Mouse (Mus musculus) G1E (cell line): Measurements from ENCODE around the gene Mmp25. TPM values are rescaled to one million over a fixed set of nuclear protein-coding genes. Genes with fewer than 3 reads are reported as not detected.

Experiments used
- ATAC-seq: 2 replicates; pipeline ENCODE4 v1.8.0; 2016; ENCODE audit warnings: mild to moderate bottlenecking; ENCODE audit not compliant: insufficient number of reproducible peaks, poor library complexity, low FRiP score, severe bottlenecking; ENCODE audit errors: extremely low read depth
- DNase-seq: peaks from one replicate; pipeline ENCODE4 v3.0.0; 2012; ENCODE audit warnings: low spot score
- H3K27me3 ChIP-seq: 2 replicates; pipeline ENCODE4 v1.6.1; 2012; ENCODE audit warnings: mild to moderate bottlenecking, low read length, inconsistent platforms; ENCODE audit not compliant: insufficient read depth
- H3K36me3 ChIP-seq: replicated peaks from 2 replicates; pipeline ENCODE3; 2012; ENCODE audit warnings: mild to moderate bottlenecking, inconsistent platforms
- H3K4me1 ChIP-seq: 2 replicates; pipeline ENCODE4 v1.6.1; 2012; ENCODE audit warnings: low read depth, low read length, inconsistent platforms, mixed read lengths; ENCODE audit not compliant: insufficient read depth
- H3K4me3 ChIP-seq: 2 replicates; pipeline ENCODE4 v1.5.1; 2012; ENCODE audit warnings: low read depth, mild to moderate bottlenecking, inconsistent platforms, low read length, moderate library complexity, mixed read lengths
- H3K9me3 ChIP-seq: replicated peaks from 2 replicates; pipeline ENCODE4 v1.6.1; 2012; ENCODE audit warnings: inconsistent platforms
- CTCF ChIP-seq: IDR thresholded peaks from 2 replicates; pipeline ENCODE4 v1.5.1; 2012; ENCODE audit warnings: low read depth, low read length, inconsistent platforms, mixed read lengths
- GATA1 ChIP-seq: IDR thresholded peaks from 2 replicates; pipeline ENCODE4 v1.6.1; 2012; ENCODE audit warnings: borderline replicate concordance, low read length, inconsistent platforms, mixed read lengths
- GATA2 ChIP-seq: IDR thresholded peaks from 2 replicates; pipeline ENCODE4 v1.6.1; 2012; ENCODE audit warnings: low read depth, low read length, inconsistent platforms, borderline replicate concordance
- POLR2AphosphoS5 ChIP-seq: IDR thresholded peaks from 2 replicates; pipeline ENCODE4 v1.6.1; 2012; ENCODE audit warnings: low read depth, low read length, inconsistent platforms; ENCODE audit not compliant: insufficient replicate concordance
- TAL1 ChIP-seq: conservative IDR thresholded peaks from 2 replicates; pipeline ENCODE4 v1.6.1; 2012; ENCODE audit warnings: low read depth, low read length, inconsistent platforms, mixed read lengths
- polyA plus RNA-seq: library from polyadenylated mRNA; stranded (reverse); fragments of >175 nt; gene quantifications from 2 replicates; pipeline ENCODE4 v1.2.3, GENCODE M21; 2012
- total RNA-seq, 2 experiments: library from RNA; stranded (forward) in 1 of 2; stranded (reverse) in 1 of 2; fragments of 200-1000 nt in 1 of 2; fragments of >200 nt in 1 of 2; fragmentation: Nextera tagmentation in 1 of 2; gene quantifications; 2 replicates each; pipeline ENCODE4 v1.2.3; 2014 to 2017

Gene Mmp25
- total and polyA plus RNA-seq, 3 experiments: 0.11 TPM; not detected in 2

DNA sequence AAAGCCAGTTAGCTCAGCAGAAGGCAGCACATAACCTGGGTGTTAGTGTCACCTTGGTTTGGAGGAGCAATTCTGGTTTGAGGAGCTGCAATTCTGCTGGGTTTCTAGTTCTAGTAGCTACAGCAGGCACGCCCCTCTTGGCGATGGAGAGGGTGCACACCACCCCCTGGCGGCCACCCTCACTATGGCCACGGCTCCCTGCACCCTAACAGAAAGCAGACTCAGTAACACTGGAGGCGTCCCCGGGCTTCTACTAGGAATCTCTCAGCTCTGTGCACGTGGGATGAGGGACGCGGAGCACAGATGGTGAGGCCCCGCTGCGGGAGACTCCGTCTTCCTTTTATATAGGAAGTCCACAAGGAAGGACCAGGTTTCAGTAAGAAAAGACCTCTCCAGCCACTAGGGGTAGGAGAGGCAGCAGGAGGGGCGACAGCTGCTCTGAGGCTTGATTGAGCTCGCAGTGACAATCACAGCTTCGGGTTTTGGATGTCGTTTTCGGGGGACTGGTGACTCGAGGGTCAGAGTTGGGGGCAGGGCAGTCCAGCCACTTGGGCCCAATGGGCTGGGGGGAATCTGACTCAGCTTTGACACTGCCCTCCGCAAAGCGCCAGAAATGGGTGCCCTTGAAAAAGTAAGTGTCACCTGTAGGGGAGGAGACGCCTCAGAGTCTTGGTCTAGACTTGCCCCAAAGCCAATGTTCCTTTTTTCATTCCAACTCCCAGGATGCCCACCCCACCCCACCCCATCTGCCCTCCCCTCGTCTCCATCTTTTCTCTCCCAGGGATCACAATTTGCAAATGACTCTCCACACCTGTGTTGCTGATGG lies 14.7 kb downstream of the Mmp25 start:
- no peaks in the 10 kb centered on the region for H3K36me3 ChIP-seq
- H3K9me3 ChIP-seq: no peaks in the 10 kb centered on the region
- TF ChIP-seq POLR2AphosphoS5 (no peak), CTCF (peak; percentile 72)
- H3K27me3 ChIP-seq: peaks cover 25% of the 10 kb centered on the region
- peak; percentile 78 for ATAC-seq
- no peak overlapping the region for H3K4me3 ChIP-seq
- peak; percentile 66 for DNase-seq
- H3K4me1 ChIP-seq: peaks cover 2% of the 10 kb centered on the region

GRCm38 (mm10) chr17:23627813-23628212 lies 17.3 kb downstream of the Mmp25 start:
- DNase-seq (no peak), ATAC-seq (no peak)
- Histone ChIP-seq H3K4me1 (peaks cover 2% of the 10 kb centered on the region), H3K9me3 (no peaks in the 10 kb centered on the region), H3K27me3 (peaks cover 17% of the 10 kb centered on the region), H3K36me3 (no peaks in the 10 kb centered on the region), H3K4me3 (no peak overlapping the region)
- no peak for TF ChIP-seq TAL1
- TF ChIP-seq POLR2AphosphoS5: no peak
- no peak for TF ChIP-seq GATA2
- TF ChIP-seq CTCF: no peak
- TF ChIP-seq GATA1: no peak

DNA sequence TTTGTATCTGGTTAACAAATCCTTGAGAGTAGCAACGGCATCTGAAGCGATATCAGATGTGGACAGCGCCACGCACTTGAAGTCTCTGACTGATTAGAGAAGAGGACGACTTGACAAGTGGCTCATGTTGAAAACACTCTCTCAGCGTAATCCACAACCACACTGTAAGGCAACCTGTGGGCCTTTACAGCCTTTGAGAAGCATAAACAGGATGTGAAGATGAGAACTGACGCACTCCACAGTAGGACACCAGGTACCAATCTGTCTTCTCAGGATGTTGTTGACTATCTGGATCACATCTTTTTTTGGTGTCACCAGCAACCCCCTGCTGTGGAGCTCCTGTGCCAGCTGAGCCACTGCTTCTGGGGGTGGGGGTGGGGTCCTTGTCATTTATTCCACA lies 24.7 kb downstream of the Mmp25 start:
- ATAC-seq (no peak), DNase-seq (no peak)
- no peaks in the 10 kb centered on the region for H3K9me3 ChIP-seq
- H3K4me1 ChIP-seq: no peaks in the 10 kb centered on the region
- TF ChIP-seq POLR2AphosphoS5 (no peak), GATA2 (no peak), GATA1 (no peak), CTCF (no peak), TAL1 (no peak)
- H3K36me3 ChIP-seq: no peaks in the 10 kb centered on the region
- H3K27me3 ChIP-seq: peaks cover 16% of the 10 kb centered on the region
- H3K4me3 ChIP-seq: no peak overlapping the region

DNA sequence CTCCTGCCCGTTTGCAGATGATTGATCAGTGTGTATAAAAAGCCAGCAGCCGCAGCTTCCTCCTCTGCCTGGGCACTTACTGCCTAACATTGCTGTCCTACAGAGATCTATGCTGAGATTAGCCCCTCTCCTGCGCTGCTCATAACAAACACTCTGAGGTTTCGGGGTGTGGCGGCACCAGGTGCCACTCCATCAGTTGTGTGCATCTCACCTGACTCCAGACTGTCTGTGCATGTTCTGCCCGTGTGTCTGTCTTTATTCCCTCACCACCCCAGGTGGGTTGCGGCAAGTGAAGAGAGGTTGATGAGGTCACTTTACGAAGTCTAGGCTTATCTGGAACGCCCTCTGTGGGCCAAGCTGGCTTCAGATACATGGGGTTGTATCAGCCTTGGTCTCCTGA lies 28.0 kb downstream of the Mmp25 start:
- ATAC-seq (no peak), DNase-seq (no peak)
- TF ChIP-seq GATA2: no peak
- TF ChIP-seq POLR2AphosphoS5: no peak
- TF ChIP-seq TAL1: no peak
- TF ChIP-seq CTCF: no peak
- TF ChIP-seq GATA1: no peak
- Histone ChIP-seq H3K36me3 (no peaks in the 10 kb centered on the region), H3K9me3 (no peaks in the 10 kb centered on the region), H3K27me3 (peaks cover 13% of the 10 kb centered on the region), H3K4me3 (no peak overlapping the region), H3K4me1 (no peaks in the 10 kb centered on the region)

GRCm38 (mm10) chr17:23610361-23610800 lies 34.7 kb downstream of the Mmp25 start:
- Histone ChIP-seq H3K4me1 (peaks cover 6% of the 10 kb centered on the region; the same call in 1 of the 2 replicates), H3K4me3 (no peak overlapping the region), H3K36me3 (no peaks in the 10 kb centered on the region), H3K9me3 (no peaks in the 10 kb centered on the region), H3K27me3 (peaks cover 31% of the 10 kb centered on the region)
- TF ChIP-seq POLR2AphosphoS5 (no peak), CTCF (peak; percentile 40; the same call in 1 of the 2 replicates), TAL1 (no peak)
- DNase-seq: no peak
- no peak for ATAC-seq

DNA sequence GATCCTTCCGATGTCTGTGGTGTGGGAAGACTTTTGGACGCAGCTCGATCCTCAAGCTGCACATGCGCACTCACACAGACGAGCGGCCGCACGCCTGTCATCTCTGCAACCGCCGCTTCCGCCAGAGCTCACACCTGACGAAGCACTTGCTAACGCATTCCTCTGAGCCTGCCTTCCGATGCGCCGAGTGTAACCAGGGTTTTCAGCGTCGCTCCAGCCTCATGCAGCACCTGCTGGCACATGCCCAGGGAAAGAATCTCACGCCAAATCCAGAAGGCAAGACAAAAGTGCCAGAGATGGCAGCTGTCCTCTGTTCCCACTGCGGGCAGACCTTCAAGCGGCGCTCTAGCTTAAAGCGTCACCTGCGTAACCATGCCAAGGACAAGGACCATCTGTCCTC lies 35.5 kb downstream of the Mmp25 start:
- TF ChIP-seq TAL1: no peak
- peaks cover 32% of the 10 kb centered on the region for H3K27me3 ChIP-seq

DNA sequence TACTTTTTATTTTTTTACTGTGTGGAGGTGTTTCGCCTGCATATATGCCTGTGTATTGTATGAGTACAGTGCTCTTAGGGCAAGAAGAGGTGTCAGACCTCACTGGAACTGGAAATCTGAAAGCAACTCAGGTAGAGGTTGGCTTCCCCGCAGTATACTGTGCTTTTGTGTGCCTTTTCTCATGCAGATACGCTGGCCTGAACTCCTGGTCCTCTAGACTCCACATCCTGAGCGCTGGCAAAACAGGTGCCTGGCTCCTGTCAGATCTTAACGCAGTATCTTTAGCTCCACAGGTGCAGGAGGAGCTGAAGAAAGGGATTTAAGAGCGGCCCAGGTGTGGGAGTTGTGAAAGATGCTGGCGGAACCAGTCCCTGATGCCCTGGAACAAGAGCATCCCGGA lies 39.9 kb downstream of the Mmp25 start:
- Histone ChIP-seq H3K9me3 (no peaks in the 10 kb centered on the region), H3K36me3 (no peaks in the 10 kb centered on the region), H3K4me1 (peaks cover 27% of the 10 kb centered on the region), H3K4me3 (no peak overlapping the region), H3K27me3 (peaks cover 18% of the 10 kb centered on the region; the same call in 1 of the 2 replicates)
- DNase-seq: no peak
- TF ChIP-seq GATA2 (no peak), GATA1 (no peak), POLR2AphosphoS5 (no peak), TAL1 (no peak), CTCF (no peak)
- no peak for ATAC-seq

More for the DNA sequence above, 35.5 kb downstream of the Mmp25 start:
- Histone ChIP-seq H3K4me1 (peaks cover 6% of the 10 kb centered on the region; the same call in 1 of the 2 replicates), H3K36me3 (no peaks in the 10 kb centered on the region), H3K9me3 (no peaks in the 10 kb centered on the region), H3K4me3 (no peak overlapping the region)
- no peak for ATAC-seq
- DNase-seq: no peak
